Mouse (Mus musculus) 3134 (cell line): ENCODE data around the gene Rap1gap.

Experiments
- DNase-seq: peaks from one replicate; pipeline ENCODE4 v3.0.0-alpha.2; 2011; ENCODE audit warnings: low spot score; ENCODE audit not compliant: insufficient read length; ENCODE audit errors: extremely low read depth

The Rap1gap gene

DNA sequence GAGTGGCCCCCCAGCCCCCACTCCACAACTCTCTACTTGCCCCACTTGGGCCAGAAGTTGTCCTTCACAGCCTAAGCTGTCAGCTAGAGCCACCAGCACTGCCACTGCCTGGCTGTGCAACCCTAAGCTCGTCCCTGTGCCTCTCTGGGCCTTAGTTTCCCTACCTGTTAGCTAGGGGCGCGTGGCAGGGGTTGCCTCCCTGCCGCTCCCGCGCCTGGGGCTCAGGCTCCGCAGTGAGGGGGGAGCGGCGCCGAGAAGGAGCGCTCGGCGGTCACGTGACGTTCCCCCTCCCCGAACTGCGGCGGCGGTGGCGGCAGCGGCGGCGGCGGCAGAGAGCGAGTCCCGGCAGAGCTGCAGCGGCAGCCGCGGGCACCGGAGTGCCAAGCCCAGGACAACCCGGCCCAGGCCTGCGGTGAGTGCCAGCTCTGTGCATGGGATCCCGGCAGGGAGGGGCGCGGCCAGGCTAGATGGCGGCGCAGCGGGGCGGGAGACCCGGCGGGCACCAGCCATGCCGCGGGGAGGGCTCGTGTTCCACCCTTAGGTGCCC, at the start of gene Rap1gap:
Rap1gap (plus strand) TSS at position 294 of the 547 bp plus-strand sequence.
- peak; percentile 68 for DNase-seq

- DNase-seq: no peak
Observed at GRCm38 (mm10) chr4:137622847-137623246, 41.7 kb upstream of the Rap1gap start.

- no peak for DNase-seq
Observed at GRCm38 (mm10) chr4:137627476-137628235, 36.9 kb upstream of the Rap1gap start.

DNA sequence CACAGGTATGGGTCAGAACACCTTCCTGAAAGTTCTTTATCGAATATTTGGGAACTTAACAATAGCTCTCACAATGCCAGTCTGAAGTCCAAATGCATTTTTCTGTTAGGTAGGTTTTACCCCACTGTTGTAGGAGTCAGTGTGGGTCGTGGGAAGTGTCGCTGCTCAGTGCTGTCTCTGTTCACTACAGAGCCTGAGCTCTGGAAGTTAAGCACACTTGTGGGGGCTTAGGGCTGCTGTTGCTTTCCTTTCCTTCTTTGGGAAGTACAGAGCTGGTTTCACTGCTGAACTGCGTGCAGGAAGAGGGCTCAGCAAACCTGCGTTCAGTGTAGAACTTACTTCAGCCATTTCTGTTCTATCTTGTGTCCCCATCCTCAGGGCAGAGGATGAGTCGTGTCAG, 36.1 kb upstream of the Rap1gap start:
- DNase-seq: no peak

DNA sequence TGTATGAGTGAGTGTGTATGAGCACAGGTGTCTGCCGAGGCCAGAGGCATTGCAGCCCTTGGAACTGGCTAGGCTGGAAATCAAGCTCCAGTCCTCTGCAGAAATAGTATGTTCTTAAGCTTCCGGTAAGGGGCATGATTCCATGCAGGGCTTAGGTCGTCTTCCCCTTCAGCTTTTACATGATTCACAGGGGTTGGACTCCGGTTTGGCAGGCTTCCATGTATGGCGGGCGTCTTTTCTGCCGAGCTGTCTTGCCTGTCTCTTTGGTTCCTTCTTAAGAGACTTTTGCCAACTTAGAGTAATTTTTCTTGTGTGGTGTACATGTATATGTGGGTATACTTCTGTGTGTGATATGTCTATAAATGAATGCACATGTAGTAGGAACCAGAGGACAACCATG, 35.2 kb upstream of the Rap1gap start:
- DNase-seq: peak; percentile 23

GRCm38 (mm10) chr4:137630153-137630552, 34.4 kb upstream of the Rap1gap start:
- no peak for DNase-seq

DNA sequence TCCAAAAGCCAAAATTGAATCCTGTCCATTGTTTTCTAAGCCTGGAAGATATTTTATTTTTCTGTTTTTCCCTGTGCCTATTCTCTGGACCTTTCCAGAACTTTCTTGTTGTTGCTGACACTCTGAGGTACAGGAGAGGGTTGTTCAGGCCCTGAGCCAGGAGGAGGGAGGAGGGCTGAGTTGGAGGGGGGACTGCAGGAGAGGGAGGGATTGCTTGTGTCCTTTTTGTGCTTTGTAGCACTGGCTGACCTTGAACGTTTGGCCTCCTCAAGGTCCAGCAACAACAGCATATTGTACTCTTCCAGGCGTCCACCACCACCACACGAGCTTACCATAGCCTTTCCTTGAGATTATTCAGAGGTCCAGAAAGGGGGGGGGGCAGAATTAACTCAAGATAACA, 32.9 kb upstream of the Rap1gap start:
- no peak for DNase-seq

GRCm38 (mm10) chr4:137633394-137633793, 31.1 kb upstream of the Rap1gap start:
- DNase-seq: no peak

DNA sequence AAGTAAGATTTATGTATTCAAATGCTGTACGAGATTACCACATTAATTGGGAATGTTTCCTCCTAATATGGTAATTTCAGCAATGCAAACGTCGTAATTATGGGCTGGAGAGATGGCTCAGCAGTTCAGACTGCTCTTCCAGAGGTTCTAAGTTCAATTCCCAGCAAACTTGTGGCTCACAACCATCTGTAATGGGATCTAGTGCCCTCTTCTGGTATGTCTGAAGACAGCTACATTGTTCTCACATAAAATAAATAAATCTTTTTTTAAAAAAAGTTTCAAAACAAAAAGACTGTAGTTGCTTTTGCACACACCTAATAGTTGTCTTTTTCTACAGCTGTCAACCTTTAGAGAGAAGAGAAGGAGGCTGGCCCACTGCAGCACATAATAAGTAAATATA, 27.9 kb upstream of the Rap1gap start:
- DNase-seq: no peak

GRCm38 (mm10) chr4:137641556-137641955, 23.0 kb upstream of the Rap1gap start:
- peak; percentile 68 for DNase-seq

DNA sequence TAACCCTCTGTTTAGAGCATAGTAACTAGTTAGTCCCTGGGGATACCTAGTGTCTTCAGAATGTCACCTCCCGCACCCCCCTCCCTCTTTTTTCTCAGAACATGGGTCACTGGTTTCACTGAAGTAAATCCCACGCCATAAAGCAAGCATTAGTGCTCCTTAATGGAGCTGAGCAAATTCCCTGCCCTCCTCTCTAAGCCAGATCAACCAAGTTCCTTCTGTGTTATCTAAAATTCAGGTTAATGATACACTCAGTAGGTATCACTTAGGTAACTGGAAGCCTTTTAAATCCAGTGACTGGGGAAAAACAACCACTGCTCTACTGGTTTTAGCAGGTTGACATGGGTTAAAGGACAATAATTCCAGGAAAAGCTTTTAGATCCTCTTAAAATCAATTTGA, 22.4 kb upstream of the Rap1gap start:
- DNase-seq: no peak

GRCm38 (mm10) chr4:137643459-137643858, 21.1 kb upstream of the Rap1gap start:
- no peak for DNase-seq

- no peak for DNase-seq
Observed at GRCm38 (mm10) chr4:137646262-137646661, 18.3 kb upstream of the Rap1gap start.

DNA sequence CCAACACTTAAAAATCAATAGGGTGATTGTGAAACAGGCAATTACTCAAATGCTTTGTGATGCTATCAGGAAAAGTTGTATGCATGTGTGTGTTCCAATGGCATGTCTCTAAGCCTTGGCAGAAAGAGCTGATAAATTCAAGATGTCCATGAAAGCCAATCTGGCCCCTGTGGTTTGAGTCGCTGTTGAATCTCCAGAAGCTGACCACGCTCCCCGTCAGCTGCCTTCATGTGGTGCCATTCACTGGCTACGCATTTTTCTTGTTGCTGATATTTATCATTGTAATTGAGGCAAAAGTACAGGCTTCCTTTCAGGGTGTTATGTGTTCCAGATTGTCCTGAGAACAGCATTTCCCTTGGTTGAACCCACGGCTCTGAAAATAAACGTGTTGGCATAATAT, 16.9 kb upstream of the Rap1gap start:
- DNase-seq: no peak

GRCm38 (mm10) chr4:137648230-137648629, 16.3 kb upstream of the Rap1gap start:
- DNase-seq: no peak

- no peak for DNase-seq
Observed at GRCm38 (mm10) chr4:137650912-137651311, 13.6 kb upstream of the Rap1gap start.

DNA sequence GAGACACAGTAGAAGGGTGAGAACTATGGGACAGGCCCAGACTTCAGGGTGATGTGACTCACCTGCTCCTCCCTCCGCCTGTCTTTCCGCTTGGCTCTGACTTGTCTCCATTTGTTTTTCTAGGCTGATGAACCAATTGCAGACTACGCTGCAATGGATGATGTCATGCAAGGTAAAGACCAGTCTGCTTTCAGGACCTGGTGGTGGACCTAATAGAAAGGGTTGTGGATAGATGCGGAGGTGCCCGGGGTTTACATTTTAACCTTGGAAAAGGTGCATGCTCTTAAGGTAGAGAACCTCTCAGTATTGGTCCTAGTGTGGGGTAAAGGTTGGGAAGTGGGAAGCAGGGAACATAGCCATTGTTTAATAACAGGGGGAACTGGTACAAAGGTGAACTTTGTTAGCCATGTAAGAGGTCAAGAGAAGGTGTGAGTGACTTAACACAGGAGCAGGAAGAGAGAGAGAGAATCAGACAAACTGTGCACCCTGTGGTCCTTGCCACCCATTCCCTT, 11.6 kb upstream of the Rap1gap start:
- no peak for DNase-seq

GRCm38 (mm10) chr4:137655241-137656031, 9.1 kb upstream of the Rap1gap start:
- DNase-seq: no peak

- DNase-seq: no peak
Observed at GRCm38 (mm10) chr4:137657674-137658073, 6.9 kb upstream of the Rap1gap start.

- no peak for DNase-seq
Observed at GRCm38 (mm10) chr4:137659541-137659940, 5.0 kb upstream of the Rap1gap start.

DNA sequence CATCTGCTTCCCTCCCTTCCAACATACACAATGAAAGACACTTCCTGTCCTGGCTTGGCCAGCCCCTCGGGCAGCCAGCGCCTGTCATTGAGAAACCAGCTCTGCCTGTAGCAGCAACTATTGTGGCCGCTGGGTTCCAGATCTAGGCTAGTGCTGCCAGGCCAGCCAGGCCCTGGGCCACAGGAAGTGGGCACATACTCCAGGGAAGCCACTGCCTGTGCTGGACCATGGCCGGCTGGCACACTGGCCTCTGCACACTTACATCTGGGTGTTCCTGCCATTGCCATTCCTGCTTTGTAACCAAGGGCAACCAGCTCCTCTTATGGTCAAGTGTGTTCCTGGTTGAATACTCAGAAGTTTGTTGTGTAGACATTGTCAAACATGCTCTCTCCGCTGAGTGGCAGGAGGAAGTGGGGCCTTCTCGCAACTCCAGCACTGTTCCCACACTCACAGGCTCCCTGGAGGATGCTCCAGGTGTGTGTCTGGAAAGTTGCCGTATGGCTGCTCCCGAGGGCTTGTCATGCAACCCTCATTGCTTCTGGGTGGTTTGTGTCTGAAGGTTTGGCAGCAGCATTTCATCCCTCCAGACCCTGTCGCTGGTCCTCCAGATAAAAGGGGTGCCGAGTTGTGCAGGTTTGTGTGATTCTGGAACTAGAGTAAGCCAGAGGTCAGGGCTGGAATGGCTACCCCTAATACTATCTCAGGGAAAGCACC, 4.0 kb upstream of the Rap1gap start:
- peak; percentile 78 for DNase-seq
